Mouse (Mus musculus): ENCODE data around the gene Atp5h.
A peak's percentile ranks its signal among the peaks of the same experiment; 100 is the strongest.

The Atp5h gene

DNA sequence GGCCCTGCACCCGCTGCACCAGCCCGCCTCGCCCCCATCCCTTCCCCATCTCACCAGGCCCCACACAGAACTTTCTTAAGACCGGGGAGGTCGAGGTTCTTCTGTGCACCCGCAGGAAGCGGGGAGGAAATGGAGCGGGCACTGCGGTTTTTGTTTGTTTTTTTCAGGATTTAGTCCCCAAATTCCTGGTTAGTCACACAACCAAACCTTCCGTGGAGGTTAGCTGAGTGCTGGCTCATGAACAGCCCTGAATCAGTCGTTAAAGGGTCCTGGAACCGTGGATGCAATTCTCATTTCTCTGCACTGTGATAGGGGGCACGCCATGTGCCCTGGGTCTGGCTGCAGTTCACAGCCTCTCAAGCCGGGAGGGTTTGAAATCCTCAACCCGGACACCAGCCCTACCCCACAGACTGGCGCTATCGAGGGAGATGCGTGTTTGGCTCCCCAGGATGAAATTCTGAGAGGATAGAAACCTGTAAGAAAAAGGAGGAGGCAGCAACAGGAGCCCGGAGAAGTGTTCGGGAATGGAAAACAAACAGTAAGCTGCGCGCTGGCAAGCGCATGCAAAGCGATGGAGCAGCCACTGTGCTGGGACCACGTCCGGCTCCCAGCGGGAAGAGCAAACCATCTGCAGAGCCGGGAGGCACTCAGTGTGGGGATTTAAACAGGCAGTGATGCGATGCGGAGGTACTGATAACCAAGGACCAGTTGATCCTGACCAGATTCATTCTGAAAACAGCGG is 16.0 kb upstream of the Atp5h start:
- no peak for DNase-seq

- no peak for DNase-seq
Measured at GRCm38 (mm10) chr11:115433342-115433741, 13.6 kb upstream of the Atp5h start.

- DNase-seq = no peak
Measured at GRCm38 (mm10) chr11:115432814-115433213, 13.1 kb upstream of the Atp5h start.

GRCm38 (mm10) chr11:115430561-115430960 is 10.8 kb upstream of the Atp5h start:
- DNase-seq = no peak

GRCm38 (mm10) chr11:115429307-115429706 is 9.5 kb upstream of the Atp5h start:
- DNase-seq = no peak

DNA sequence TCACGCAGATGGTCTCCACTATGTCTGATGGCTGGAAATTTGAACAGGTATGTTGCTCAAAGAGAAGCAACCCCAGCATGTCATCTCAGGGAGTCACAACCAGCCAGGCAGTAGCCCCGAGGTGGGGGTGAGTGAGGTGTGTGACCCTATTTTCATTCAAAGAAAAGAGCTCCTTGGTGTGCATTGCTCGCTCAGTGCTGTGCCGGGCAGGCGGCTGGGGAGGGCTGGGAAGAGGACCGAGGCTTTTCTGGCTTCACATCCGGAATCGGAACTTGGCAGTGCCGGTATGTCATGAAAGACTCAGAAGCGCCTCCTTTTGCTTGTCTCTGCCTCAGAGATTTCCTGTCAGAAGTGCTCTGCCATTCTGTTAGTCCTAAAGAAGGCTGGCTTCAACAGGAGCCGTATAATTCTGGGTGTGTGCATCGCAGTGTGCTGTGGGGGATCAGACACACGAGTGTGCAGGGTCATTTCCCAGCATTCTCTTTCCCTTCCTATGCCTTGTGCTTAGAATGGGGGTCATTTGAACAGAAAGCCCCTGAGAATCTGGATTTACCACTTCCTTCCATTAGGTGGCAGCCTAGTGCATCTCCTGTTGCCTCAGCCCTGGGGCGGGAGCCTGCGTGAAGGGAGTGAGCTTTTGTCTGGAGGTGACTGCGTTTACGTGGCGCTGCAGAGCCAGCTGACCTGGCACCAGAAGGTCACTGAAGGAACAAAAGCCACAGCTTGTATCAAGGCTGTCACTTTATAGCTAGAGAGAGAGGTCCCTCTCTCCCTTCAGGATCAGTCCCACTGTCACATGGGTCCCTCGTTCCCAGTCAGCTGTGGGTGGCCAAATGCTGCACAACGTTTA is 7.9 kb upstream of the Atp5h start:
- peak; percentile 68 to 81 for DNase-seq

- no peak for DNase-seq
Measured at GRCm38 (mm10) chr11:115425671-115426070, 5.9 kb upstream of the Atp5h start.

- DNase-seq = no peak
Measured at GRCm38 (mm10) chr11:115424666-115425065, 4.9 kb upstream of the Atp5h start.

DNA sequence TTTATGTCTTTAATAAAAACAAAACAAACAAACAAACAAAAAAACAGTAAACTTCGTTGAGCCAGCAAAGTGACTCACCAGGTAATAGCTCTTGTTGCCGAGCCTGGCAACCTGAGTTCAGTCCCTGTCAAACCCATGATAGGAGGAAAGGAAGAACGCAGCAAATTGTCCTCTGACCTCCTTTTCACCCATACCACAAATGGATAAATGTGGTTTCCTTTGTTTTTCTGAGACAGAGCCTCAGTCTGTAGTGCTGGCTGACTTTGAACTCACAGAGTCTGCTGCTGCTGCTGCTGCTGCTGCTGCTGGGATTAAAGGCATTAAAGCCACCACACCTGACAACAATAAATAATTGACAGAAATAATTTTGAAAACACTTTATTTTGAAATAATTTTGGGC is 3.3 kb upstream of the Atp5h start:
- DNase-seq = no peak

DNA sequence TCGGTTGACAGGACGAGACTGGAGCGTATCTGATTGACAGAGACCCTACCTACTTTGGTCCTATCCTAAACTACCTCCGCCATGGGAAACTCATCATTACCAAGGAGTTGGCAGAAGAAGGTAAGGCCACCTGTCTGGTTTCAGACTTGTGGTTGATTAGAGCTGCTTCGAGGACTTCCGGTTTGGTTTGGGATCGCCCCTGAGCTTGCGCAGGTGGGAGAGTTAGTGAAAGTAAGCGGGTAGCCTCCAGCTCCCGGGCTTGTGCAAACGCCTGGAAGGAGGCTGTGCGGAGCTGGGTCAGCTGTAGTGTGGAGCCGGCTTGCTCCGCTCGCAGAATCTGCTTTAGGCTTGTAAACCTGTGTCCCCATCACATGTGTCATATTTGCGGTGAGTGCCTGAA is 2.2 kb upstream of the Atp5h start:
- no peak for DNase-seq

- no peak for DNase-seq
Measured at GRCm38 (mm10) chr11:115421328-115421727, 1.6 kb upstream of the Atp5h start.

DNA sequence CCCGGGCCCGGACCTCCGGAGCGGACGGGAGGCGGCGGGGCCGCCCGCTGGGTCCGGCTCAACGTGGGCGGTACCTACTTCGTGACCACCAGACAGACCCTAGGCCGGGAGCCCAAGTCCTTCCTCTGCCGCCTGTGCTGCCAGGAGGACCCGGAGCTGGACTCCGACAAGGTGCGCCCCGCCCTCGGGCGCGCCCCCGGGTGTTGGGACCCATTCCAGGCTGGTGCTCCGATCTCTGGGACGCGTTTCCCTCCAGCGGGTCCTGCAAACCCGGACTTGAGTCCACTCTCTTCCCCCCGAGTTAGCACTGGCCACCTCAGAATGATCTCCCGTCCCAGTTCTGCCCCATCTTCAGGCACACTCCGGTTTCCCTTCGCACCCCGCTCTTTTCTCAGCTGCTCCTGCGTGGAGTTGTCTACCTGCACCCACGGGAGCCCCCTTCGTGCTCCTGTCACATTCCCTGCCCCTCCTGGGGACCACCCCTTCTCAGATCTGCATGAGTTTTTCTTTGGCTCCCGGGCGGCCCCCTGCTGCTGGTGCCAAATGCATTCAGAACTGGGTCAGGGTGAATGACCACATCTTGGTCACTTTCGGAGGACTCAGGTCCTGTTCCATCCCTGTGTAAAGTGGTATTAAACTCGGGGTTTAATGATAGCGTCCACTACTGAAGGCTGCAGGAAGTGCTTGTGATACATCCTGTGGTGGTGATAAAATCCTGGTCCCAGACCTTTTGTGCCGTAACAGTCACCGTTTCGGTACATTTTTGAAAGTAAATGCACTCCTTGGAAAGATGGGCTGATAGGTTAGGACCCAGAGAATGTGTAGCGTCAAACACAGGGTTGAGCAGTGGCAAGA is 801 bp upstream of the Atp5h start:
- DNase-seq = peak; percentile 72 to 75

DNA sequence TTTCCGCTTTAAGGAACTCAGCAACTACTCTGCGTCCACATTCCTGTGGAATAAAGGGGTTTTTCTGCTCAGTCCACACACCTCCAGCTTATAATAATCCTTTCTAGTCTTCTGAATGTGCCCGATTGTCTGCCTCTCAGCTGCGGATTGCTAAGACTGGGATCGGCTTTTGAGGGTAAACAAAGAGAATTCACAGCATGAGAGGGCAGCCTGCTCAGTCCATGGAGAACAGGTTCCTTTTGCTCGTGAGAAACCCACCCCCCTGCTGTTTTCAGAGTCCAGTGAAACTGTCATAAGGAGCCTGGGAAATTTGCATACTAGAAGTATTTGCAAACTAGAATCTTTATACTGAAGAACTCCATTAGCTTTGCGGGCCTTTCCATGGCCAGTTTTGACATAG is 10.2 kb downstream of the Atp5h start:
- DNase-seq = no peak

DNA sequence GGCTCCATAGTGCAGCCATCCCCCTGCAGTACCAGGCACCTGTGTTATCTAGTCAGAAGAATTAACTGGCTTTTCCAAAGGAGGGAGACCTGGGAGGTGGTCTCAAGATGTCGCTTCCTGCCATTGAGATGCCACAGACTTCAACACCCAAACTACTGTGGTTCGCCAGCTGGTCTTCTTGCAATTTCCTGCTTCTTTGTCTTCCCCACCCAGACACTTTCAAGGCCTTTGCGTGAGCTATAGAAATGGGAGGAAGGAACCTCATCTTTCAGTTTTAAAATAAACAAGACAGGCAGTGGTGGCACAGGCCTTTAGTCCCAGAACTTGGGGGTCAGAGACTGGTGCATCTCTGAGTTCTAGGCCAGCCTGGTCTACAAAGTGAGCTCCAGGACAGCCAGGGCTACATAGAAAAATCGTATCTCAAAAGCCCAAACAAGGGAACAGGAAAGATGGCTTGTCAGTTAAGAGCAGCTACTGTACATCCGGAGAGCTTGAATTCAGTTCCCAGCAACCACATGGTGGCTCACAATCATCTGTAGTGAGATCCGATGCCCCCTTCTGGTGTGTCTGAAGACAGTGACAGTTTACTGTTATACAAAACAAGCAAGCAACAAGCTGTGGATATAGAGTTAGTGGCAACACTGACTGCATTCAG is 11.4 kb downstream of the Atp5h start:
- no peak for DNase-seq

DNA sequence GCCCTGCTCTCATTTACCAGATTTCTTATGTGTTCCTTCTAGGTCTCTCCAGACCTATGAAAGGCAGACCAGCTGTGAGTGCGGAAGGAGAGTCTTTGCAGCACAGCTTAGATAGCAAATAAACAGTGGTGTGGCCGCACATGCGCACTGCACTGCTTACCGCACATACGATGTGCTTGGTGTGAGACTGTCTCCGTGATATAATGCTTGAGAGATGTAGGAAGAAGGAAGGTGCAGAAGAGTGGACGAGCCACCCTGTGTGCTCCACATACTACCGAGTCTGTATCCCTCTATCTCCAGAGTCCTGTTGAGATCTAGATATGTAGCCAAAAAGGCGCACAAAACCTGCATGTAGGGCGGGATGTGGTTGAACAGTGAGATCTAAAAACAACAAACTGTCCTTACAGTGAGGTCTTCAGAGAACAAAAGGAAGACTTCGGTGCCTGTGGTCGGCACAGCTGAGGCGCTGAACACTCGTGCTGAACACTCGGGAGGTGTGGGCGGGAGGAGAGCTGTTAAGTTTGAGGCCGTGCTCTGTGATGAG is 12.8 kb downstream of the Atp5h start:
- no peak for DNase-seq

GRCm38 (mm10) chr11:115405723-115406122 is 14.0 kb downstream of the Atp5h start:
- DNase-seq = no peak

- DNase-seq = peak; percentile 86
Measured at GRCm38 (mm10) chr11:115403338-115404124, 16.2 kb downstream of the Atp5h start, which contains the start of gene Mrpl58. TSS of gene Mrpl58 (plus strand) at chr11:115403752.

- no peak for DNase-seq
Measured at GRCm38 (mm10) chr11:115400630-115401391, 19.0 kb downstream of the Atp5h start.

DNA sequence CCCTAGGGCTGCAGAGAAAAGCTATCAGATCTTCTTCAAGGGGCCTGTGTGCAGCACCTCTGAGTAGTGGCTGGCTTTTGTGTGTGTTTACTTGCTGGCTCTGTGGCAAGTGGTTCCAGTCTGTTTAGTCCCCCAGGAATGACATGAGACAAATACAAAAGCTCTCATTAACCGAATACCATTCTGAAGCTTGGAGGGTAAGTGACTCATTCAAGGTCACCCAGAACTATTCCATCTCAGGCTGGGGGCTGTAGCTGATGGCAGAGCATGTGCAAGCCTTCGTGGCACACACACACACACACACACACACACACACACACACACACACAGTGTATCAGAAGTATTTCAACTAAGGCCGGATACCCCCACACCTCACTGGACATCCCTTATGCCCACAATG is 19.6 kb downstream of the Atp5h start:
- DNase-seq = no peak

- DNase-seq = no peak
Measured at GRCm38 (mm10) chr11:115398085-115398484, 21.7 kb downstream of the Atp5h start.

Data from lung, adult 18-20 months (tissue).